Mouse (Mus musculus): ENCODE measurements around the gene Map2k5.

DNA sequence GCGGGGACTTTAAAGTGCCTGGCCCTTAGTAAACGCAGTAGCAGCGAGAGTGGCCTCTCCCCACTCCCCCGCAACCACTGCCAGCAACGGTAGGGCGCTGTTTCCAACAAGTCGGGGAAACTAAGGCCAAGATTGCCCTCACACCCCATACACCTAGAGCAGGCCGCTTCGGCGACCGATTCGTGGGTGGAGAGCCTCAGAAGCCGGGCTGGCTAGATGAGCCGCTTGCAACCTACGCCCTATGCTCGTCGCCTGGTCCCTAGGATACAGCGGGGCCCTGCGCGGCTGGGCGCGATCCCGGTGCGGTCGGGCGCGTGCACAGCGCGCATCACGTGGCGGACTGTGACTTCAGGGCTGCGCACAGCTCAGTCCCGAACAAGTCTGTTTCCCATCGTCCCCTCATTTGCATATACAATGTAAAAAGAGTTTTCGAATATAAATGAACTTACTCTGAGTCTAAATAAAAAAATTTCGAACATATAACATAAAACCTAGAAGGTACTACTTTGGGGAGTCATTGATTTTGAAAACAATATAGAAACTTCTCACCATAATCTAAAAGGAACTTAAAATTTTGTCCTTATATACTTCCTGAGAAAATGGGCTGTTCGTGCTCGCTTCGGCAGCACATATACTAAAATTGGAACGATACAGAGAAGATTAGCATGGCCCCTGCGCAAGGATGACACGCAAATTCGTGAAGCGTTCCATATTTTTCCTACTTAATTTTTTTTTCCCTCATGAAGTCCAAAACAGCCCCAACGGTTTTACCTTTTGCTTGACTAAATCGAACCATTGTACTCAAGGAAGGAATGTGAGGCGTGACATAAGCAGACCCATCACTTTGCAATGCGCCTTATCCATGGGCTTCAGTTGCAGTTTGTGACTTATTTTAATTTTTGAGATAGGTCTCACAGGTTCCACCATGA lies 244.8 kb downstream of the Map2k5 start:
- no peak for TF ChIP-seq CTCF (conservative IDR thresholded peaks at IDR 0.05; ENCODE audit: insufficient read depth, insufficient read length, low read depth, low read length)
- peak; percentile 94 for TF ChIP-seq POLR2A (IDR thresholded peaks at IDR 0.05; ENCODE audit: low read depth, low read length)
